Mouse (Mus musculus) olfactory bulb, adult 2 months (tissue): ENCODE measurements around the gene Bid. TPM values are rescaled to one million over a fixed set of nuclear protein-coding genes. Genes with fewer than 3 reads are reported as not detected.

Experiments used
- H3K27ac ChIP-seq: fragments of 200-500 bp; 2 replicates; pipeline ENCODE4 v1.5.1; 2012; ENCODE audit warnings: low read depth, low read length; ENCODE audit not compliant: insufficient read depth
- H3K4me1 ChIP-seq: fragments of 200-500 bp; 2 replicates; pipeline ENCODE4 v1.6.1; 2012; ENCODE audit warnings: low read length; ENCODE audit not compliant: control insufficient read depth, insufficient read depth
- H3K4me3 ChIP-seq: fragments of 200-500 bp; 2 replicates; pipeline ENCODE4 v1.5.1; 2012; ENCODE audit warnings: mild to moderate bottlenecking, low read depth, low read length, moderate library complexity; ENCODE audit not compliant: insufficient read depth
- CTCF ChIP-seq: fragments of 200-500 bp; IDR thresholded peaks from 2 replicates; pipeline ENCODE4 v1.5.1; 2012; ENCODE audit warnings: low read depth, mild to moderate bottlenecking, low read length, moderate library complexity; ENCODE audit not compliant: insufficient read depth
- POLR2A ChIP-seq: fragments of 200-500 bp; IDR thresholded peaks from 2 replicates; pipeline ENCODE4 v1.6.1; 2012; ENCODE audit warnings: mild to moderate bottlenecking, low read depth, low read length, moderate library complexity; ENCODE audit not compliant: insufficient read depth
- WGBS: fragments of 180-500 bp; shearing (Covaris S2); methylation state at CpG from one replicate; pipeline ENCODE4 v1.1.7; 2018; 5-methylcytosine and 5-hydroxymethylcytosine counted together
- polyA plus RNA-seq: library from polyadenylated mRNA; stranded (reverse); fragments of >200 nt; gene quantifications from 2 replicates; pipeline ENCODE4 v1.2.4, GENCODE M21; 2012; ENCODE audit warnings: low replicate concordance; ENCODE audit not compliant: missing spikeins, insufficient read depth, insufficient read length

The Bid gene
- polyA plus RNA-seq, 1 experiment: not detected

DNA sequence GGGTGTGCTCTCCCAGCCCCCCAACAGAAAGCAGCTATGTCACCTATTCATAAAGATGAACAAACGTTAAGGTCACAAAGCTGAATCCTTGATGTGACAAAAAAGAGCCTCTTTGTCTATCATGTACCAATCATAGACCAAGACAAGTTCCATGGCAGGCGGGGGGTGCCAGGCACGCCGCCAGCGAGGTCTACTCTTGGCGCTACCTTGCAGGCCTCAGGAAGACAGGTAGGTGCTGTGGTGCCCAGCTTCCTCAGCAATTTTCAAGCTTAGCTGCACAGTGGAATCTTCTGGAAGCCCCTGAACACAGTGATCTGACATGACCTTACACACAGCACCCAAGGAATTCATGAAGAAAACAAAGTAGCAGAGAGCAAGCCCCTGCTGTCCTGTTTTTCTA, 10.1 kb downstream of the Bid start:
- no peak overlapping the region for H3K4me3 ChIP-seq
- H3K27ac ChIP-seq: no peak overlapping the region
- no peaks in the 10 kb centered on the region for H3K4me1 ChIP-seq
- TF ChIP-seq CTCF: no peak
- TF ChIP-seq POLR2A: no peak
- WGBS: 88% methylated on average over 6 of the region's 6 CpGs

DNA sequence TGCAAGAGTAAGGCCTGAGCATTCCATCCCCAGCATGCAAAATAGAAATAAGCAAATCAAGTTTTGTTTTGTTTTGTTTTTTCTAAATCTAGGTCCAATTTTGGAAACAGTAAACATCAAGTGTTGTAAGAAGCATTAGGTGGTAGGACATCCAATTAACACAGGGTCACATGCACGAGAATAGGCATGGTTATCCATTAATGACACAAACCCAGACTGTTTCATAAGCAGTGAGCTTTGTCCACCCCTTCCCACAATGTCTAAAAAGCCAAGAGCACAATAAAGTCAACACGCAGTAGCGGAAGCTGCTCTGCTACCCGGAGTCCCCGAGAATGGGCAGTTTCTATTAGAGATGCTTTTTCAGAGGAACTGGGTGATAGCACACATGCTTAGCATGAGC, 11.5 kb downstream of the Bid start:
- H3K4me1 ChIP-seq: no peaks in the 10 kb centered on the region

DNA sequence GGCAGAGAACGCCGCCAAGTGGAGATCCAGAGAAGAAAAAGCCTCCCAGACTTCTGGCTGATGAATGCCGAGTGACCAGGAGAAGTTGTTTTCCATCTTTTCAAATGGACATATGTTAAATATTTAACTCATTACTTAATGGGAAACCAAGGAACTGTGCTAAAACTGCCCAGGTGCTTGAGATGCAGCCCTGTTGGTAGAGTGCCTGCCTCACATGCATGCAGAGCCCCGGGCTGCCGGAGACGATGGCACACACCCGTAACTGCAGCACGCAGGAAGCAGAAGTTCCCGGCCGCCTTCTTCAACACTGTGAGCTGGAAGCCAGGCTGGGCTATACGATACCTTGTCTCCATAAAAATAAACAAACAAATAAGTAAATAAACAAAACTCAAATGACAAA, 12.7 kb downstream of the Bid start:
- Histone ChIP-seq H3K4me1 (no peaks in the 10 kb centered on the region), H3K27ac (no peak overlapping the region), H3K4me3 (no peak overlapping the region)
- TF ChIP-seq POLR2A (no peak), CTCF (no peak)
- WGBS: 92% methylated on average over 11 of the region's 11 CpGs

More for the DNA sequence above, 11.5 kb downstream of the Bid start:
- Histone ChIP-seq H3K4me3 (no peak overlapping the region), H3K27ac (no peak overlapping the region)
- 69% methylated on average over 5 of the region's 5 CpGs for WGBS
- TF ChIP-seq POLR2A: no peak
- TF ChIP-seq CTCF: no peak

DNA sequence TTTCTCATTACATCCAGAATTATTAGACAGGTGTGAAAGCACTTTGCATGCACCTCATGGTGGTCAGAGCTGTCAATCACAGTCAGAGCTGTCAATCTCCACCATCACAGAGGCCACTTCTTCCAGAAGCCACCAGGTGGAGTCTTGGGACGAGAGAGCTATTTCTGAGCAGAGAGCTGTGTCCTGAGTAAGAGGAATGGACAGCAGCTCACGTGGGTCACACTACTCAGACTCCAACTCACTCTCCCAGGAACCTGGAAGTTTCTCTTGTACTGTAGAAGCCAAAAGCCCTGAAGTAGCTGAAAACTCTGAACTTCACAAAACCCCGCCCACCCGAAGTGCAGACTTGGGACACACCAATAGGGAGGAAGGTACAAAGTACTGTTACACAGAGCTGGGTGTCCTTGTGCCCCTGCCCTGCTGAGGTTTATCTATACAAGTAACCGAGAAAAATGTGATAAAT, 13.2 kb downstream of the Bid start:
- Histone ChIP-seq H3K4me1 (no peaks in the 10 kb centered on the region), H3K4me3 (no peak overlapping the region), H3K27ac (no peak overlapping the region)
- no peak for TF ChIP-seq POLR2A
- TF ChIP-seq CTCF: no peak
- WGBS: 60% methylated on average over 5 of the region's 5 CpGs

DNA sequence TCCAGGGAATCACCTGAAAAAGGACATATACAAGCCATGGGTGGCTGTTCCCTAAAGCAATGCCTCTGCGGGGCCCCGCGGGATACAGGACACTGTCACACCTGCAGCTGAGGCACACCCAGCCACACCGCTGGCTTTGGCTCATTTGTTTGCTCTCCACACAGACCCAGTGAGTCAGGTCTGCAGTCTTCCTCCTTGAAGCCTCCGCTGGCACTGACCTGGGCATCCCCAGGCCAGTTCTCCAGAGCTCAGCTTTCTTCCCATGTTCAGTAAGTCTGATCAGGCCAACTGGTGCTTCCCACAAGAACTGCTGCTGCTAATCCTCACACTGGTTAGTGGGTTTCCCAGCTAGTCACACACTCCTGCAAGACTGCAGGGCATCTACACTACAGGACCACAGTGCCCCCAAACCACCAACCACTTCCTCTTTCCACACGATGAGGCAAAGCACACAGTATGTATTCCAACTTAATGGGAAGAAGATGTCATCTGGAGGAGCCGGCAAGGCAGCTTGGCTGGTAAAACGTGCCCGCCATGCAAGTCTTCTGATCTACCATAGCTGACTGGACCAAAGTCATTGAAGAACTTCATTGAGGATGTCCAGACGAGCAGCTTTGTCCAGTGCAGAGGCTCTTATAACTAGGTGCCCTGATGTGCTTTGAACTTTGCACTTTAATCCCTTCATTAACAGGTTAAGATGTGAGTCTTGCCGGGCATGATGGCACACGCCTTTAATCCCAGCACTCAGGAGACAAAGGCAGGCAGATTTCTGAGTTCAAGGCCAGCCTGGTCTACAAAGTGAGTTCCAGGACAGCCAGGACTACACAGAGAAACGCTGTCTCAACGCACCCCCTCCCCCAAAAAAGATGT, 14.6 kb downstream of the Bid start:
- no peak overlapping the region for H3K27ac ChIP-seq
- TF ChIP-seq POLR2A (no peak), CTCF (no peak)
- H3K4me1 ChIP-seq: no peaks in the 10 kb centered on the region
- 88% methylated on average over 14 of the region's 14 CpGs for WGBS
- no peak overlapping the region for H3K4me3 ChIP-seq

DNA sequence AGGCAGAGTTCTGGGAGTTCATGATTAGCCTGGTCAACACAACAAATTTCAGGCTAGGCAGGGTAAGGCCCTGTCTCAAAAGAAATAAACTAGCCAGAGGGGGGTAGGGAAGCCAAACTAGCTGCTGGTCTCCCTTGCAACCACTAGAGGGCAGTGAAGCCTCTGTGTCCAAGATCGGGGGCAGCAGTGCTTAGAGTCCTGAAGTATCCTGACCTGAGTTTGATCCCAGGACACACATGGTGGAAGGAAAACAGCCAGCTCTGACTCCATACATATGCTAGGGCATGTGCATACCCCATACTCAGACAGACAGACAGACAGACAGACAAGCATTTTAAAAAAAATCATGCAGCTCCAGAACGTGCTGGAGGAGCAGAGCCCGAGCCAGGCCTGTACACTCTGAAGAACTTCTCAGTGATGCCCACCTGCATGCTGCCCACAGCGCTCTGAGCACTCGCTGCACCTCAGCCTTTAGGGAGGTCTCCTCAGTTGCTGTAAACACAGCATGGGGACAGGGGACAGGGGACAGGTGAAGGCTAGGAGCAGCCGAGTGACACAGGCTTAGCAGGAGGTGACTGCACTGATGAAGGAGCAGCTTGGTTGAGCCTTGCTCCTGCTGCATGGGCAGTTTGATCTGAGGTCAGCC, 18.3 kb downstream of the Bid start:
- Histone ChIP-seq H3K4me3 (no peak overlapping the region), H3K4me1 (no peaks in the 10 kb centered on the region), H3K27ac (no peak overlapping the region)
- peak; percentile 36; the same call in 1 of the 2 replicates for TF ChIP-seq CTCF
- no peak for TF ChIP-seq POLR2A
- WGBS: 66% methylated on average over 6 of the region's 6 CpGs

DNA sequence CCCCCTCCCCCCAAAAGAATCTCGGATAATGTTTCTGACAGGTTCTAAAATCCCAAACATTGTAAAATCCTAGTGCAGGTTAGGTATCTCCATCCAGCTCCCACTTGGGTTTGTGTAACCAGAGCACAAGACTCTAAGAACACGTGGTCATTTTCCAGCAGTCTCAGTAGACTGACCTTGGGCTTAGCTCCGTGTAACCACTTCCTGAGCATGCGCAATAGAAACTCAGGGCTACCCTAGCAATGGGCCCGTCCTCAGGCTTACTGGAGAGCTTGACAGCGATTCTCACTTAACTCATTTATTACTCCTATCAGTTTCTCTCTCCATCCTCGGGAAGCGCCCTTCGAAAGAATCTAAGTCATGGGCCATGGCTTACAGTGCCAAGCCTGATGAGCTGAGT, 22.1 kb downstream of the Bid start:
- 91% methylated on average over 9 of the region's 9 CpGs for WGBS
- no peak overlapping the region for H3K27ac ChIP-seq
- TF ChIP-seq CTCF: no peak
- no peak for TF ChIP-seq POLR2A
- no peak overlapping the region for H3K4me3 ChIP-seq
- H3K4me1 ChIP-seq: no peaks in the 10 kb centered on the region

DNA sequence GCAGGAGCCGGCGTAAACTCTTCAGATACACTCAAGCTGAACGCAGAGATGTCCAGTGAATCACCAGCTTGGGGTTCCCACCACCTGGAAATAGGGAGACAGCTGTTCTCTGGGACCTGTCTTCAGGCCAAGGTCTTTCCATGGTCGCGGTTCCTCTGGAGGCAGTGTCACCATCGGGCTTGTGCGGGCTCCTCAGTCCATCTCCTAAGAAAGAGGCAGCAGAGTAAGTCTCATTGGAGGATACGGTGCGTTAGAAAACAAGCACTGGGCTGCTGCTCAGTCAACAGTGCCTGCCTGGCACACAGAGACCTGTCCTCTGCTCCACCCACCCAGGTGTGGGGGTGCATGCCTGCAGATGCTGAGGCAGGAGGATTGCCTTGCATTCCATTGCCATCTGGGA, 22.6 kb downstream of the Bid start:
- no peaks in the 10 kb centered on the region for H3K4me1 ChIP-seq

DNA sequence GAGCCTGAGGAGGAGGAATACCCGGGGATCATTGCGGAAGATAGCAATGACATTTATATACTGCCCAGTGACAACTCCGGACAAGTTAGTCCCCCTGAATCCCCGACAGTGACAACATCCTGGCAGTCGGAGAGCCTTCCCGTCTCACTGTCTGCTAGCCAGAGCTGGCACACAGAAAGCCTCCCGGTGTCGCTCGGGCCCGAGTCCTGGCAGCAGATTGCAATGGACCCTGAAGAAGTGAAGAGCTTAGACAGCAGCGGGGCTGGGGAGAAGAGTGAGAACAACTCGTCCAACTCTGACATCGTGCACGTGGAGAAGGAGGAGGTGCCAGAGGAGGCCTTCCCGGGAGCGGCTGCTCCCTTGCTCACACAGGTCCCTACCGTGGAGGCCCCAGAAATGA, 30.0 kb downstream of the Bid start:
- Histone ChIP-seq H3K4me1 (no peaks in the 10 kb centered on the region), H3K27ac (no peak overlapping the region), H3K4me3 (no peak overlapping the region)
- 72% methylated on average over 17 of the region's 17 CpGs for WGBS
- no peak for TF ChIP-seq CTCF
- TF ChIP-seq POLR2A: no peak

More for the DNA sequence above, 22.6 kb downstream of the Bid start:
- H3K27ac ChIP-seq: no peak overlapping the region
- no peak overlapping the region for H3K4me3 ChIP-seq
- WGBS: 96% methylated on average over 9 of the region's 9 CpGs
- TF ChIP-seq POLR2A (no peak), CTCF (no peak)
